Mouse (Mus musculus) thymus, postnatal 0 days (tissue): ENCODE data around the gene Gnb1. TPM values are rescaled to one million over a fixed set of nuclear protein-coding genes. Genes with fewer than 3 reads are reported as not detected.

Experiments used
- DNase-seq: peaks from one replicate; pipeline ENCODE4 v3.0.0-alpha.2; 2015; ENCODE audit warnings: low spot score
- polyA plus RNA-seq: library from polyadenylated mRNA; unstranded; fragments of >200 nt; fragmentation: Nextera tagmentation; extraction: Ambion mirVana; gene quantifications from 2 replicates; pipeline ENCODE4 v1.2.1, GENCODE M21; 2015

Gnb1 gene
- polyA plus RNA-seq, 1 experiment from 2014 or later, result 312 TPM

DNA sequence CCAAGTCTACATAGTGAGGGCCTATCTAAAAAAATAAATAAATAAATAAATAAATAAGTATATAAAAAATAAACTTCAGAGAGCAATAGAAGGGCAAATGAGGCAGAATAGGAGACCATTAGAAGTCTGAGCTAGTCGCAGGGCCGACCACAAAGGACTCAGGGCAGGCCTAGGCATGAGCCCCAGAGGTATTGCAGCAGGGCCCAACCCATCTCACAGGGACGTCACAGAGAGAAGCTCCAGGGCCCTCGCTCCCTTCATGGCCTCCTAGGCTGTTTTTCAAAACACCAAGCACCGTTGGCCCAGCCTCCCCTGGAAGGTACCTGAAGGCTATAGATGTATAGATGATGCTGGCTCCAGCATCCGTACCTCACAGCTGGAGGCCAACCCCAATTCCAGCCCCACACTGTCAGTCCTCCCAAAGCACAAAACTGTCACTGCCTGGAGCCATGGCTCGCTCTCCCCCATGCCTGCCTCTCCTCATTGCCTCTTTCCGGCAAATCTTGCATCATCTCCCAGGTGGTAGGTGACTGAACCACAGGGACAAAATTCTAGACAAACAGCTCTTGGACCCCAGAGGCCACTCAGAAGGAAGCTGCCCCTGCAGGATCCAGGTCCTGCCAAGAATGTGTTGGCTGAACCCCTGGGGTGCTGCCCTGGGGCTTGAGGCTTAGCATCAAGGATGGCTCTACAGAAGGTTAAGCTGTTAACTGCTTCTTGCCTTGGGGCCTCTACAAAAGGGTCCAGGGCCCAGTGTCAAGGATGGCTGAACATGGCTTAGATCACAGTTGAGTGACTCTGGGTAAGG lies 8.2 kb upstream of the Gnb1 start:
- DNase-seq, result no peak

DNA sequence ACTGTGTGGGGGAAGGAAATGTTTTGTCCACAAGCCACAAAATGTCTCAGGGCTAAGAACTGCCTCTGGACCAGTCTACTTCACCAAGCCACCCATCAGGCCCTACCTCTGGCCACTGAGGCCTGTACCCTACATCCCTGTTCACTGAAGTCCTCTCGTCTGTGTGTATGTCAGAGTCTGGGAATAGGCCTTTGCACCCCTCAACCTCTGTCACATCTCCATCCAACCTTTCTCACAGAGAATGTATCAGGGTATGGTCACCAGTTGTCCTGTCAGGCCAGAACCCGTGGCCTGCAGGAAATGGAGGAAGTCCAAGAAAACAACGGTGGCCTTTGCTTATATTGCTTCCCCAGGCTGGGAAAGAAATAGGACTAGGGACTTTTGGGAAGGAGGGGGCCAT lies 5.6 kb upstream of the Gnb1 start:
- no peak for DNase-seq

DNA sequence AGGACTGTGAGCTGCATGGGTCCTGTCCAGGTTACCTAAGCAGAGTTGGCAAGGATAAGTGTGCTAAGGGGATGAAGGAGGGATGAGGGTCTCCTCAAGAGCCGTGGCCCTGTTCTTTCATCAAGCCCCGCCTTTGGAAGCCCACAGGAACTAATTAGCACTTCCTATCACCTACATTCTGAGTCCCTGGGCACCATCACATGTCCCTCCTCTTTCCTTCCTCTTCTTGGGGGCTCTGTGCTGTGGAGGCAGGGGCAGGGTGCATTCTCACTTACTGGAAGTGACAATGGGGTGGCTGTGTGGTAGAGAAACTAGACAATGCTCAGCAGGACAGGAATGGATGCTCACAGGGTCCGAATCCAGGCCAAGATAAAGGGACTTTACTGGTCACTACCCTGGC lies 3.4 kb upstream of the Gnb1 start:
- DNase-seq, result no peak

DNA sequence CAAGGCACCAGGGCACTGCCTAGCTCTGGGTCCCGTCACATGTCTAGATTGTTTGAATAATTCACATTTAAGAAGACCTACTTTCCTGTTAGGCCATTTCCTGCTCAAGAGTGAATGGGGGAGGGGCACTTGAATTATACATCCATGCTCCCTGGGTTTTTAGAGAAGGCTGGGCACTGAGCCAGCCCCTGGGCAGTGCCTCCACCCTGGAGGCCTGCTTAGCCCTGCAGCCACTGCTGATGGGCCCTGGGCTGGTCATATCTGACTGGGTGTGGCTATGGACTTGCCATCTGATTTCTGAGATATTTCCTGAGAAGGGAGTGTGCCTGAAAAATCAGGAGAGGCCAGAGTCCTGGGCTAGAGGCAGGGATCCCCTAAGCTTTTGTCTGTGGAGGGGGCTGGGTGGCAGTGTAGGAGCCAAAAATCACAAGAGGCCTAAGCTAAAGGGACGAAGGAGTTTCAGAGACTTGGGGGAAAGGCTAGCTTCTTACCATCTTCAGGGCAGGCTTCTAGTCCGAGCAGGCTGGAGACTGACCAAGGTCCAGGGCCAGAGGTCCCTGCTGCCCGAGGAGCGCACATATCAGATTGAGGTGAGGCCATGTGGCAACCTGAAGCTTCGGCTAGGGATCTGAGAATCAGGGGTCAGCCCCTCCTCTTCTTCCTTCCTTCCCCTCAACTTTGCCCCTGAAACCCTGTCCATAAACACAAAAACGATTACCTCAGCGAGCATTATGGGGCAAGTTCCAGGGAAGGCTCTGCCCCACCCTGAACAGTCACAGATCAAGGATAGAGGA lies 2.7 kb upstream of the Gnb1 start:
- no peak for DNase-seq

DNA sequence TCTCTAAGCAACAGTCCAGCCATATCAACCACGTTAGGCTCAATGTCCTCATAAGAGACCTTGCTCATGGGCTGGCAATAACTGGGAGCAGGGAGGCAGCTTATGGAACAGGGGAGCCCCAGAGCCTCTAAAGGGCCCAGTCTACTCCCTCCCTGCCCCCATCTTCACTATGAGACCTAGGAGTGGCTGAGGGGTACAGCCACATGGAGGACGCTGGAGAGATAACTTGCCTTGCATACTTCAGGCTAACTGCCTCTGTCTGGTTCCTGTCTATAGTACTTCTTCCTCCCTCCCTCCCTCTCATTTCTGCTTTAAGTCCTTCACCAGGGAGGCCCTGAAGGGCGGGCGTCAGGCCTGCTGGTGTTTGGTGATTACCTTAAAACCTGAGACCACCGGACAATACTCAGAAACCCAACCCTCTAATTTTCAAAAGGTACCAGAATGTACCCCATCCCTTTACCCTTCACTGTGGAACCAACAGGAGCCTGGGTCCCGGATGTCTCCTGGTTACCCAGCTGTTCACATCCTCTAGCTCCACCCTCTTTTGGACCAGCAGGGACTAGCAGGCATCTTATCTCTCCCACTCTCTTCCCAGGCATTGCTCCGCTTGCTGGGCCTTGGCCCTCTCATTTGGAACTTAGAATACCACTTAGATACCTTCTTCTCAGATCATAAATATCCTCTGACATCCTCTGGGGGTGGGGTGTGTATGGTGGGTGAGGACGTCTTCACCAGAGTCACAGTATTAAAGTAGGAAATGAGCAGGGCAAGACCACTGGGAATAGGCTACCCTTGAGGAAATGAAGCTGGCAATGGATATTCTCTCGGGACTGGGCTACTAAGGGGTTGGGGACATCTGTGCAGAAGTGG lies 1.8 kb upstream of the Gnb1 start:
- no peak for DNase-seq

DNA sequence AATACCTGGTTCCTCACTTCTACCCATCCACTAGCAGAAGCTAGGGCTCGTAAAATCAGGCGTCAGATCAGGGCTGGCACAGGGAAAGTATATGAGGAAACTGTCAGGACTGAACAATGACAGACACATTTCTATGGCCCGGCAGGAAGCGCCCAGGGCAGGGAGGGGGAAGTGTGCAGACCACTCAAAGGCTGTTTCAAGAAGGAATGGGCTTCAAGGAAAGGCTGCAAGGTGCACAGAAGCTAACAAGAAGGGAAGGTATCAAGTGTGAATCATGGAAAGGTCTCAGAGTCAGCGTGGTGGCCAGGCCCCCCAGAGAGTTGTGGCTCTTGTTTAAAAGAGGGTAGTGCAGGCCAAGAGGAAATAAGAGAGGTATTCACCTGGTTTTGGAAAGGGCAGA lies 705 bp upstream of the Gnb1 start:
- no peak for DNase-seq

DNA sequence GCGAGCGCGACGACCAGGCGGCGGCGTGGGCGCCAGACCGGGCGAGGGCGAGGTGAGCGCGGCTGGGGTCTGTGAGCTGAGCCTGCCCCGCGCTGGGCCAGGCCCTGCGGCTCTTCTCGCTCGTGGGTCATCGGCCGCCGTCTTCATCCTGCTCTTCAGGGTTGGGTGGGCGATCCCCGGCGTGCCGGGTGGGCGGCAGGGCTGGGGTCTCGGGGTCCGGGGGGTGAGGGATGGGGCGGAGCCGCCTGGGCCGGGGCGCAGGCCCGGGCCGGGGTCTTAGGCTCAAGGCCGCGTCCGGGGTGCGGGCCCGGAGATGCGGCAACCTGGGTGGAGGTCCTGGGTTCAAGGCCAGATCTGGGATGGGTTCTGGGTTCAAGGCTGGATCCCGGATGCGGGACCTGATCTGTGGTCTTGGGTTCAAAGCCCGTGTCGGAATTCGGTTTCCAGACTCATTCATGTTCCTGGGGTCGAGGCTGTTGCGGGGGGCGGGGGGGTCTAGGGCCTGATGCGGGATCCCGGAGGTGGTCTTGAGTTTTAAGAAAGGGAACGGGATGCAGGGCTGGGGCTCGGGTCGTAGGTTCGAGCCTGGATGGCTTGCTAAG lies 469 bp downstream of the Gnb1 start:
- DNase-seq, result peak; percentile 30

DNA sequence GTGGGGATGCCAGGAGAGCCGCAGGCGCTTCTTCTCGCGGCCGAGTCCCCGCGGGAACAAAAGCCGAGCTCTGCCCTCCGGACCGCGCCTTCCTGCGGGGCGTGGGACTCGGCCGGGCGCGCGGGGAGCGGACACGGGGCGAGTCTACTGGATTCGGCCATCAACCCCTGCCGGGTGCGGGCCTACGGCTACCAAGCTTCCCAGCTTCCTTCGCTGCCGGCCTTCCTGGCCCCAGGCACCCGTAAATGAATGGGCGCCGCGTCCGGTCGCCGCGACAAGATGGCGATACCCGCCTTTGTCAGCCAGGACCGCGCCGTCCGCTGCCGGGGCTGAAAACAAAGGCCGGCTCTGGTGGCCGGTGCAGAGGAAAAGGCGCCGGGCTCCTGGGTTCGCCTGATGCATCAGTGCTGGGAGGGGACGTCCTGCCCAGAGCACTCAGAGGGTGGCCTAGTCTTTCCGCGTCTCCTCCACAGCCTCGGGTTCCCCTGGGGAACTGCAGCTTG lies 1.0 kb downstream of the Gnb1 start:
- DNase-seq, result peak; percentile 39

DNA sequence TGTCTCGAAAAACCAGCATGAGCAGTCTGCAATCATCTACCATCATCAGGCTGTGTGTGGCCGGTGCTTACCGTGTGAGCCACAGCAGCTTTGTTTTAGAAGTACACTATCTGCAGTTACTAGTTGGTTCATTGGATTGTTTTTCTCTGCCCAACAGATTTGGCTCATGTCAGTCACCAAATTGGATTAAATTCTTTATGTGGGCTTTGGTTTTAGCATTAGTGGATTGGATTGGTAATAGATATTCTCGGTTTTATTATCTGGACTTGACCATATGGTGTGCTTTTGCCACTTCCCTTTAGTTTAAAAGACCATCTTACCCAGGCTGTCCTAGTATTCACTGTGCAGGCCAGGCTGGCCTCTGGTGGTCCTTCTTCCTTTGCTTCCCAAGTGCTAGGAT lies 3.7 kb downstream of the Gnb1 start:
- DNase-seq, result no peak

DNA sequence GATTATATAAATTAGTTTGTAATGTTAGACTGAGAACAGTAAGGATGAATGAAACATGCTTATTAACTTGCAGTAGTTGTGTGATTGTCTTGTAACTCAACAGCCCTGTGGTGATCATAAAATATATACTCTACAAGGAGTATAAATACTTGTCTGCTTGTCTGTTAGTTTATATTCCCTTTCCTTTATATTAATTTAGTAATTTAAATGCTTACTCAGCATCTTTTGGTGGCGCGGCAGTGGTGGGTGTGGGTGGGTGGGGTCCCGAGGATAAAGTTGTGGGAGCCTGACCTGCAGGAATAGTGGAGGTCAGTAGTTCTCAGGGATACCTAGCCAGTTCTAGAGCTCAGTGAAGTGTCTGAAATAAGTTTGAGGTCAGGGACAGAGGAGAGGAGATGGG lies 6.8 kb downstream of the Gnb1 start:
- DNase-seq, result no peak

DNA sequence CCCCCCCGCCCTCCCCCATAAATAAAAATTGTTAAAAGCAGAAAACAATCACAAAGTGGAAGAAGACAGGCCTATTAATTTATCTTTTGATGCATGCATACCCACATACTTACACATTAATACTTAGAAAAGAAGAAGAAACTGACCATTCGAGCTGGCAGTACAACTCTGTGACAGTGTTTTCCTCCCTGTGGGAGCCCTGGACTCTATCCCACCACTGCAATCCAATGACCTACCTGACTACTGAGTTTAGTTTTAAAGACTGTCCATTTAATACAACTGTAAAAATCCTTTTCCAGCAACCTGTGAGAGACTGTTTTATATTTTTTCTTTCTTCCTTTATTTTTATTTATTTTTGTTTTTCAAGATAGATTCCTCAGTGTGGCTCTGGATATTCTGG lies 10.0 kb downstream of the Gnb1 start:
- no peak for DNase-seq

DNA sequence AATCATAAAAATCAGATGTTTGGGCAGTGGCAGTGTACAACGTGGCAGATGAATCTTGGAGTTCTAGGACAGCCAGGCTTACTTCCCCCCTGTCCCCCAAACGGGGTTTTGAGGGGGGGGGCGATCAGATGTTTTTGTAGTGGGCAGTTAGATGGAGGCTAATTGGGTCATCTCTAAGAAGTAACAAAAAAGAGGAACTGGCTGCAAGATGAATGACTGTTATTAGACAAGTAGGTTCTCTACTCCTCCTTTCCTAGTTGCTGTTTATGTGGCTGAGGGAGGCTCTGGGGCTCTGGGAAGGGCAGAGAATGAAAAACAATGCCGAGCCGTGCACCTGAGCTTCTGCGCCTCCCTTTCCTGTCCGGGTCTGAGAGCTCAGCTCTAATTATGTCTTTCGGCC lies 13.9 kb downstream of the Gnb1 start:
- no peak for DNase-seq

DNA sequence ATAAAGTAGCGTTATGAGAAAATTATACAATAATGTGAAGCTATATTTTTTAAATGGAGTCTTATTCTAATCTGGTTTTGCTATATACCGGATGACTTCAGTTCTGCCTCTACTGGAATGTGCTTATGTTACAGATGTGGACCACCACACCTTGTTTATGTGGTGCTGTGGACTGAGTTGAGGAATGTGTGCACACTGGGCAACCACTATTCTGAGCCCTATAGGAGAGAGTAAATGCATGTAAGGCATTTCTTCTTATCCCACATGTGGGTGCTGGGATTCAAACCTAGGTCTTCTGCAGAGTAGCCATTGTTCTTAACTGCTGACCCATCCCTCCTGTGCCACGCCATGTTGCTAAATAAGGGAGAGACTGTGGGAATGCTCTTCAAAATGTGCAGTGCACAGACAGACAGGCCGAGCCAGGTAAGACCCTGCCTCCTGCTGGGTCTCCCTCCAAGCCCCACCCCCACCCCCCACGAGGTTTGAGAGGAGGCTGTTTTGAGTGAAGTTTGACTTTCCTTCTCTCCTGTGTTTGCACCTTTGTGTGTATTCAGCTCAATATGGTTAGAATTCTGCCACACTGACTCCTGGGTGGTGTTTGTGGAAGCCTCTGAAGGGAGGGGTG lies 14.6 kb downstream of the Gnb1 start:
- no peak for DNase-seq

DNA sequence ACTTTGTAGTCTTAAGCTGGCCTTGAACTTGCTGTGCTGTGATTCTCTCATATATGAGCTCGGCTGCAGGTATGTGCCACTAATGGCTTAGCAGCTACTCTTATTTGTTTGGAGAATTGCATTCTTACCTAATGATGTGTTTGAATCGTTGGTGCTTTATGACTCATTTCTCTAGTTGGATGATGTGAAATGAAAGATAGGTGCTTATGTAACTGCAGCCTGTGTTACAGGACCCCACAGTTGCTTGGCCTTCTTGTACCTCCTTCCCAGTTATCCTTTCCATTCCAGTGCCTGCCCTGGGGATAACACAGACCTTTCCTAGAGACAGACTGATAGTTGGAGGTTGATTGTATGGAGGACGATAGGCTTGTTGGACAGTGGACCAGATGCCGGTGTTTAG lies 17.5 kb downstream of the Gnb1 start:
- DNase-seq, result no peak

DNA sequence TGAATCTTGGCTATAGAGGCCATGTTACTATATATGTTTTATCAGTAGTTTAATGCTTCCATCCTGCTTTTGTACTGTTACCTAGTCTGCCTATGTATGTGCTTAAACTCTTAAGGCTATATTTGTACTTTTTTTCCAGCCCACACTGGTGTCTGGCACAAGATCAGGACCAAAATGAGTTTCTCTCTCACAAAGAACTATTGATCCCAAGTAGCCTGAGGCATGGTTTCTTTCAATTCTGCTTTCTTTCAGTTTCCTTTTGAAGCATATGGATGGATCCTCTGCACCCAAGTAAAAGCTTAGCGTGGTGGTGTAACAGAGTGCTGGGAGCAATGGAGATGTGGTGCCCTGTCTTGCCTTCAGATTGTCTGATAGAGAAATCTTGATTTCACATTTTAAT lies 19.8 kb downstream of the Gnb1 start:
- DNase-seq, result no peak

DNA sequence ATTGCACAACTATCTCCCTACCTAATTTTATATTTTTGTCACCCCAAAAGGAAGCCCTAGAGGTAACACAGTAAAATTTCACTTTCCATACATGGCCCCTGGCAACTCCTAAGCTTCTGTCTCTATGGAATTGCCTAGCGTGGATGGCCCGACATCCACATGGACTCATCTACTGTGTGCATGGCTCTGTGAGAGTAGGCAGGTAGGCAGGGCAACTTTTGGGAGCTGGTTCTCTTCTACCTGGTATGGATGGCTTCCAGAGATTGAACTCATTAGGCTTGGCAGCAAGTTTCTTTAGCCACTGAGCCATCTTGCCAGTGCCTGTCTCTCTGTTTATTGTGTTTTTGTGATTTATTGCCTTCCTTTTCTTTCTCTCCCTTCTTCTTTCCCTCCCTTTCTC lies 23.6 kb downstream of the Gnb1 start:
- DNase-seq, result no peak

DNA sequence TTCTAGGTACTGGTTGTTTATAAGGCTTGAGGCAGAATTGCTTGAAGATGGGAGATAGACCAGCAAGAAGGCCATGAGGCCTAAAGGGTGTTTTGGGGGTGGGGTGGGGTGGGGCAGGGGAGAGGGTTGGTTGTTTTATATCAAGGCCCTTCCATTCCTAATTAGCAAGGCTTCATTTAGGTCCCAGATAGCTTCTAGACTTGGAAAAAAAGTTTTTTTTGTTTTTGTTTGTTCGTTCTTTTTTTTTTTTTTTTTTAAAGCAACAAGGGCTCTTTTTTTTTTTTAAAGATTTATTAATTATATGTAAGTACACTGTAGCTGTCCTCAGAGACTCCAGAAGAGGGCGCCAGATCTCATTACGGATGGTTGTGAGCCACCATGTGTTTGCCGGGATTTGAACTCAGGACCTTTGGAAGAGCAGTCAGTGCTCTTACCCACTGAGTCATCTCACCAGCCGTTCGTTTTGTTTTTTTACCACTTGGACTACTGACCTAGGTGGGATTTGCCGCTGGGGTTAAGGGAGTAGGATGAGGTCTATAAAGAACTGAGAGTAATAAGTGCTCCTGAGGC lies 26.9 kb downstream of the Gnb1 start:
- DNase-seq, result no peak

DNA sequence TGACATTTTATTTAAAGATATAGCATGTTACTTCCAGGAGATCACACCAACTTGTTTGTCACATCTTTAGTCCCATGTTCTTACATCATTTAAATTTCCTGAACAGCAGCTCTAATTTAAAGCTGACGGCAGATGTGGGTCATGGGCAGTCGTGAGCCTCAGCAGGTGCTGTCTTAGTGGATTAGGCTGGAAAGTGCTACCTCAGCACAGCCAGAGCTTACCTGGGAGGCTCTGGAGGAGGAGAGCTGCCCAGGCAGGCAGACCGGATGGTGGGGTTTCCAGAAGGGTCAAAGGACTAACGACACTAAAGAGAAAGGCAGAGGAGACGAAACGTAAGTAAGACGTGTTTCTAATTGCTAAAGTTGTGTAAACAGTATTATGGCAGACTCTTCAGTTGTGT lies 31.2 kb downstream of the Gnb1 start:
- DNase-seq, result no peak

DNA sequence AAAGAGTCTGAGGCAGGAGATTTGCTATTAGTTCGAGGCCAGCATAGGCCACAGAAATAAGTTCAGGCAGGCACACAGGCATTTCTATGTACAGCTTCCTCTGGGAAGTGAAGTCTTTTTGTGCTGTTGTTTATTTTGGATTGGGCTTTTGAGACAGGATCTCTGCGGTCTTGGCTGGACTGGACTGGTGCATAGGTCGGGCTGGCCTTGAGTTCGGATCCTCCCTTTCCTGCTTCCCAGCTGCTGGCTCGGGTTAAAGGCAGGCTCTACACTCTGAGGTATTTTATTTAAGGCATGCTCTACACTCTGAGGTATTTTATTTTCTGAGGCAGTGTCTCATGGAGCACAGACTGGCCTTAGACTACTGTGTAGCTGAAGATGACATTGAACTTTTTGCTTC lies 34.6 kb downstream of the Gnb1 start:
- DNase-seq, result no peak

DNA sequence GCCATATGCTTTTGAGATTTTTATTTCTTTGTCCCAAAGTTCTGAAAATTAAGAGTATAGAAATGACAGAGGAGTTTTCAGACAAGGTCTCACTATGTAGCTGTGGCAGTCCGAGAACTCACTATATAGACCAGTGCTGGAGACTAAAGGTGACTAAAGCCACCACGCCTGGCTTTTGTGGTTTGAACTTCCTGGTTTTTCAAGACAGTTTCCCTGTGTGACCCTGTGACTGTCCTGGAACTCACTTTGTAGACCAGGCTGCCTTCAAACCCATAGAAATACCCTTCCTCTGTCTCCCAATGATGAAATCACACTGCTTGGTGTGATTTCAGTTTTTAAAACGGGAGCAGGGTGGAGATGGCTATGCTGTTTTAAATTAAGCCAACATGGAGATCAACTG lies 38.1 kb downstream of the Gnb1 start:
- DNase-seq, result no peak

DNA sequence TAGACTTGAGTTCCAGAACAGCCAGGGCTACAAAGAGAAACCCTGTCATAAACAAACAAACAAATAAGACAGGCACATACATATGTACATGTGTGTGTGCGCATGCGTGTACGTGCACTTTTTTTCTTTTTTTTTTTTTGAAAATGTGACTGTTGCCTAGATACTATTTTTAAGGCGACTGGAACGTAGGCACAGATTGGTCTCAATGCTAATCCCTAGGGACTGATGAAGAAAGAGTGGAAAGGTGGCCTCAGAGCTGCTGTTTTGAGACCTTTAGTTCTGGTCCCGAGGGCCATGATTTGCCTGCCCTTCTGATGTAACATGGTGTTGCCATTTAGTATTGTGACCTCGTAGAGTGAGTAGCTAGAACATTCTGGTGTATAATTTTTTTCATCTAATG lies 58.8 kb downstream of the Gnb1 start:
- DNase-seq, result no peak
